Mouse (Mus musculus): Measurements from ENCODE around the gene Bud31.
"Not testable (repeated sequence)": the region's sequence is repeated elsewhere in the genome, so short reads cannot be mapped to it uniquely, and the experiment has no call there.

Bud31 gene

GRCm38 (mm10) chr5:145126580-145126979 is 13.6 kb upstream of the Bud31 start:
- DNase-seq (ENCODE audit: low read depth, low spot score), result no peak

- no peak for DNase-seq (ENCODE audit: low read depth, low spot score)
Observed at GRCm38 (mm10) chr5:145129124-145129523, 11.0 kb upstream of the Bud31 start.

- not testable (repeated sequence) for DNase-seq (ENCODE audit: low read depth, low spot score)
Observed at GRCm38 (mm10) chr5:145129773-145130172, 10.4 kb upstream of the Bud31 start.

DNA sequence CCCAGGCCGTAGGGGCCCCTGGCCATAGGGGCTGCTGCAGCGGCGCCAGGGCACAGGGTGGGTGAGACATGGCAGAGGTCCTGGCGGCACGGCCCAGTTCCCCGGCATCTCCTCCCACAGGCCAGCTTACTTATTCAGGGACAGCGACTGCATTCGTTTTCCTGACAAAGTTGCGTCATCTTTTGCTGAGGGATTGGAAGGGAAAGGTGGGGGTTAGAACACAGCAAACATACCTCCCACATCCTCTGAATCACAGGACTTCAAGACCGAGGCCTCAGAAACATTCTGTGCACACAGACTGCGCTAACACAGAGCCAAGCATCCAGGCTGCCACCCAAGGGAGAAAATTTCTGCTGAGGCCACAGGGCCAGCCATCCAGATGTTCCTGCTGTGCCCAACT is 10.0 kb upstream of the Bud31 start:
- no peak for DNase-seq (ENCODE audit: low read depth, low spot score)

DNA sequence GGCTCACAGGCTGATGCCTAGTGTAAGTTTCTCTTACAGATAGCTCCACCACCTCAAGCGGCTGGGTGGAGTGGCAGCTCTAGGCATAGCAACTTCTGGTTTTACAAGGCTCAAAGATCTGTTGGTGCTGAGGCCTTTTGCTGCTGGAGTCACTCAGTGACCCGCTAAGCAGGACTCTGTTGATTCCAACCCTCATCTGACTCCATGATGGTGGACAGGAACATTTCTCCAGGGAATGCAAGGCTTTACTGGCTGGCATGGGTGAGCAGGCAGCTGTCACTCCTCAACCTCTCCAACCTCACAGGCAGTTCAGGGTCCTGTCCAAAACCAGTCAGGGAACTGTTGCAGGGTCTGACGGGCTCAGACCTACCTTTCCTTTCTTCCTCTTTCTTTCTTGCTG is 9.2 kb upstream of the Bud31 start:
- no peak for DNase-seq (ENCODE audit: low read depth, low spot score)

- not testable (repeated sequence) for DNase-seq (ENCODE audit: low read depth, low spot score)
Observed at GRCm38 (mm10) chr5:145133275-145133674, 6.9 kb upstream of the Bud31 start.

DNA sequence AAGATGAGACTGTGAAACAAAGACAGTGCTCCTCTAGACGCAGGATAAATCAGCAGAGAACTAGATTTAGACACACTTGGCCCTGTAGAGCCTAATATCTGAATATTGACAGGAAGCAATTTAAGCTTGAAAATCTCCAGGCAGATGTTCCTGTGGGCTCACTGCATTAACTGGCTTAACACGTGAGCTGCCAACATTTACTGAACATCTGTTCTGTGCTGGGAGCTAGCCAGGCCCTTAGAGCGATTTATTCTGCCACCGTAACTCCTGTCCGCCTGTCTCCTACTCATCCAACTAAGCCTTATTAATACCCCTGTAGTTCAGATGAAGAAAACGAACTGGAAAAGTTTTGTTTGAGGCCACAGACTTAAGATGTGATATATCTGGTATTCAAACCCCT is 1.3 kb upstream of the Bud31 start:
- DNase-seq (ENCODE audit: low read depth, low spot score), result no peak

DNA sequence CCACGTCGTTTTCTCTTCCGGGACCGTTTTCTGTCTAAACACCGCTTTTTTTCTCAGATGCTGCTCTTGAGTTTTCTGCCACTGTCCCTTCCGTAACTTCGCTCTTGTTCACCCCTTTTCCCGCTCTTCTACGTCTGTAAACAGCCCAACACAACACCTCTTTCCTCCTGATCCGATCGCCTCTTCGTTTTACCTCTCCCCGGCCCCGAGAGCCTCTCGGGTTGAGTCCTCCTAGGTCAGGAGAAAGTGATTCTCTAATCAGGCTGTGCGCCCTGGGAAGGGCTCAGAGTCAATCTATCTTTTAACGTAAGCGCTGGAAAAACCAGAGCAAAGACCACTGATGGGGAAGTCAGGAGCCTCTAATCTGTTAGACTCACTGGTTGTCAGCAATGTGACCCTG is 449 bp downstream of the Bud31 start:
- no peak for DNase-seq (ENCODE audit: low read depth, low spot score)

DNA sequence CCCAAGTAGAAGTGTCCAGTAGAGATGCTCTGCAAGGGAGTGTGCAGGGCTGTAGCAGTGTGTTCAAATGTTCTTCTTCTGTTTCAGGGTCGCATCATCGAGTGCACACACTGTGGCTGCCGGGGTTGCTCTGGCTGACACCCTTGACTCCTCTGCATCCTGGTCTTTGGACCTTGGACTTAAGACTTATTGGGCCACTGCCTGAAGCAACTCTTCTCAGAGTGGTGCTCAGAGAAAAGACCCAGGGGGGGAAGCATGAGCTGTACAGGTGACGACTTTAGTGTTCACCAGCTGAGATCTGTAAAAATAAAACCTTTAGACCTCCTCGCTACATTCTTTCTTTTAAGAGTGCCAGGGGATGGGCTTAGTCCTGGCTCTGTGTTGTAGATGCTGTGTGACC is 7.6 kb downstream of the Bud31 start:
- no peak for DNase-seq (ENCODE audit: low read depth, low spot score)

DNA sequence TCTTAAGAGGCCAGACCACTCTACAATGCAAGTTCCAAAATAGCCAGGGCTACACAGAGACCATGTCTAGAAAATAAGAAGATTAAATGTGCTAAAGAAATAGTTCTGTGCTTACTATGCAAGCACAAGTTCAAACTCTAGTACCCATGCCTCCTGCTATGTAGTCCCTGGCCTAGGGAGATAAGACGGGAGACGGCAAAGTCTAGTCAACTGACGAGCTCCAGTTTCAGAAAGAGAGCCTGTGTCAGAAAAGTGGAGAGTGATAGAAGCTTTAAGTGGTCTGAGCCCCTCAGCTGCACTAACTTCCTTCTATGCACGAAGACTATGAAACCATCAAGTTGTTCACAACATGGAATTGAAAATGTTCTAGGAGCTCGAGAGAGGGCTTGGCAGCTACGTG is 9.1 kb downstream of the Bud31 start:
- no peak for DNase-seq (ENCODE audit: low read depth, low spot score)

- no peak for DNase-seq (ENCODE audit: low read depth, low spot score)
Observed at GRCm38 (mm10) chr5:145152690-145153089, 12.5 kb downstream of the Bud31 start.

GRCm38 (mm10) chr5:145161361-145161760 is 21.2 kb downstream of the Bud31 start:
- DNase-seq (ENCODE audit: low read depth, low spot score), result no peak

DNA sequence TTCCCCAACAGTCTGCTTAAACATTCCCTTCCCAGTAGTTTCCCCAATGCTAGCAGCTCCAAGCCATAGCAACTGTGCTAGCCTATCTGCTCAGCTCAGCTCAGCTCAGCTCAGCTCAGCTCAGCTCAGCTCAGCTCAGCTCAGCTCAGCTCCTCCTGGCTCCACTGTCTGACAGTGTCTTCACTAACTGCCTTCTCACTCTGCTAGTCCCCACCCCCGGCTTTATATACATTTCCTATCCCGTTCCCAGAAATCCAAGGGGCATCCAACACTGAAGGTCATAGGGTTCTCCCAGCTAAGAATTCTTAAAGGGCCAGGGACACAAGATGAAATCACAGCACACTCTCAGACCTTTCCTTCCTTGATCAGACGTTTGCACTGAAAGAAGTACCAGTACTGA is 24.5 kb downstream of the Bud31 start:
- DNase-seq (ENCODE audit: low read depth, low spot score), result no peak

- DNase-seq (ENCODE audit: low read depth, low spot score), result no peak
Observed at GRCm38 (mm10) chr5:145165184-145165583, 25.0 kb downstream of the Bud31 start.

GRCm38 (mm10) chr5:145166536-145167305 is 26.6 kb downstream of the Bud31 start, which contains the start of the genes Ptcd1 and Cpsf4:
Gene Ptcd1, minus strand, starts transcription at chr5:145167108.
Gene Cpsf4, plus strand, starts transcription at chr5:145167213.
- peak; percentile 99 for DNase-seq (ENCODE audit: low read depth, low spot score)

GRCm38 (mm10) chr5:145167306-145167661 is 27.1 kb downstream of the Bud31 start:
- DNase-seq (ENCODE audit: low read depth, low spot score), result no peak

- no peak for DNase-seq (ENCODE audit: low read depth, low spot score)
Observed at GRCm38 (mm10) chr5:145178461-145178980, 38.4 kb downstream of the Bud31 start.

DNA sequence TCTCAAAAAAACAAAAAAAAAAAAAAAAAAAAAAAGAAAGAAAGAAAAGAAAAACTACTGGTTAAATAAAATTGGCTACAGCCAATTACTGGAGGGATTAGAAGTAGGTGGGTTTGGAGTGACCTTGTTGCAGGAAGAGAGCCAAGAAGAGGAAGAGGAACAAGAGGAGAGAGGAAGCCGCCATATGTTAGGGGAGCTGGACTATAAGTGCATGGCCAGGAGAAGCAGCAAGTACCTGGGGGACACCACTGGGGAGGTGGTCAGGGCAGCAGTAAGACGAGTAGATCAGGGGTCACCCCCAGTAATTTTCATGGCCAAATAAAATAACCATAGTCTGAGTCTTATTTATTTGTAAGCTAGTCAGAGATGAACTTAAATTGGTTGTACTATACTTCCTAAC is 45.1 kb downstream of the Bud31 start:
- no peak for DNase-seq (ENCODE audit: low read depth, low spot score)

DNA sequence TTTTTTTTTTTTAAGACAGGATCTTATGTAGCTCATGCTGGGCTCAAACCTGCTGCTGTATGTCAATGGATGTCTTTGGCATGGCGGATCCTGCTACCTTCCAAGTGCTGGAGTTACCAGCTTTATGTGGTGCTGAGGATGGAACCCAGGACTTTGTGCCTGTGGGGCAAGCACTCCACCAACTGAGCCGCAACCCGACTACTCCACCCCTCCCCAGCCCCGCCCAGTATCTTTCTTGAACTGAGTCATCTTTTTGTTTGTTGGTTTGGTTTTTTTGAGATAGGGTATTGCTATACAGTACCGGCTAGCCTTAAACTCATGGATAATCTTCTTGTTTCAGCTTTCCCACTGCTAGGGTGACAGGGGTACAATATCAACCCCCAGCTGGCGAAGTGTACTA is 49.3 kb downstream of the Bud31 start:
- DNase-seq (ENCODE audit: low read depth, low spot score), result peak; percentile 23

GRCm38 (mm10) chr5:145190373-145190772 is 50.2 kb downstream of the Bud31 start:
- DNase-seq (ENCODE audit: low read depth, low spot score), result no peak

- peak; percentile 86 for DNase-seq (ENCODE audit: low read depth, low spot score)
Observed at GRCm38 (mm10) chr5:145190875-145191798, 51.0 kb downstream of the Bud31 start.

DNA sequence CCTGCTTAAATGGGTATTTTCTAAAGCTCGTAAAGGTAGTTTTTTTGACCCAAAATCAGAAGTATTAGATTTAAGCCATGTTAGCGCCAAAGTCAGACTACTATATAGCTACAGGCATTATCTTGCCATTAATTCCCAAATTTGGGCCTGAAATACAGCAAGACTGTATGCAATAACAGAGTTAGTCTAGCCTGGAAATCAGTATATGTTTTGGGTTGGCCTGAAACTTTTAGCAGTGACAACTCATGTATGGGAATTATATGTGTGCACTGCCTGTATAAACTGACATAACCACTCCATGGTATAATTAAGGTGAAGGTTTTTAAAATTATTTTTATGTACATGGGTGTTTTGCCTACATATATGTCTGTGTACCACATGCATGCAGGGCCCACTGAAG is 51.8 kb downstream of the Bud31 start, which contains the start of gene Atp5j2:
Gene Atp5j2, minus strand, starts transcription at position 101 of the 400 bp plus-strand sequence.
- DNase-seq (ENCODE audit: low read depth, low spot score), result no peak

All from CD4-positive helper T cell, adult 2 months (primary cell).